Mouse (Mus musculus): ENCODE results near the gene Olfr267. TPM values are rescaled to one million over a fixed set of nuclear protein-coding genes. Genes with fewer than 3 reads are reported as not detected.

Gene Olfr267
- 0.12 TPM in 1 of 2 replicates, not detected in the other for polyA plus RNA-seq (2015; fragmentation: Nextera tagmentation; extraction: Ambion mirVana)

GRCm38 (mm10) chr4:58787616-58788015 lies at the start of gene Olfr267:
Gene Olfr267, minus strand, starts transcription at chr4:58787716.
- no peaks in the 10 kb centered on the region for H3K9me3 ChIP-seq
- H3K4me3 ChIP-seq = no peak within 1 kb of the TSS
- H3K27ac ChIP-seq (replicated peaks) = no peak within 1 kb of the TSS
- no peak within 1 kb of the TSS for H3K4me2 ChIP-seq
- no peak for ATAC-seq (ENCODE audit: low FRiP score, low read depth)
- H3K4me1 ChIP-seq (replicated peaks) = no peaks in the 10 kb centered on the region
- no peaks in the 10 kb centered on the region for H3K36me3 ChIP-seq
- H3K27me3 ChIP-seq = no peaks in the 10 kb centered on the region
- no peak within 1 kb of the TSS for H3K9ac ChIP-seq

GRCm38 (mm10) chr4:58832908-58833307 lies 45.4 kb upstream of the Olfr267 start:
- H3K9me3 ChIP-seq = no peaks in the 10 kb centered on the region
- H3K4me3 ChIP-seq = no peak overlapping the region
- H3K9ac ChIP-seq = no peak overlapping the region
- H3K4me2 ChIP-seq = no peak overlapping the region
- peaks cover 31% of the 10 kb centered on the region for H3K36me3 ChIP-seq
- no peaks in the 10 kb centered on the region for H3K4me1 ChIP-seq (replicated peaks)
- no peak overlapping the region for H3K27ac ChIP-seq (replicated peaks)
- no peaks in the 10 kb centered on the region for H3K27me3 ChIP-seq
- no peak for ATAC-seq (ENCODE audit: low FRiP score, low read depth)
- WGBS = 89% methylated on average over 3 of the region's 3 CpGs

- Histone ChIP-seq H3K9ac (no peak overlapping the region), H3K36me3 (peaks cover 51% of the 10 kb centered on the region), H3K4me1 (replicated peaks) (no peaks in the 10 kb centered on the region), H3K4me3 (no peak overlapping the region), H3K27ac (replicated peaks) (no peak overlapping the region), H3K4me2 (no peak overlapping the region), H3K9me3 (no peaks in the 10 kb centered on the region), H3K27me3 (no peaks in the 10 kb centered on the region)
- 78% methylated on average over 4 of the region's 4 CpGs for WGBS
- ATAC-seq (ENCODE audit: low FRiP score, low read depth) = no peak
Observed at GRCm38 (mm10) chr4:58825921-58826320, 38.4 kb upstream of the Olfr267 start.

- no peaks in the 10 kb centered on the region for H3K9me3 ChIP-seq
- 76% methylated on average over 3 of the region's 3 CpGs for WGBS
- no peaks in the 10 kb centered on the region for H3K36me3 ChIP-seq
- no peak for ATAC-seq (ENCODE audit: low FRiP score, low read depth)
- H3K9ac ChIP-seq = no peak overlapping the region
- H3K27me3 ChIP-seq = no peaks in the 10 kb centered on the region
- H3K27ac ChIP-seq (replicated peaks) = no peak overlapping the region
- H3K4me3 ChIP-seq = no peak overlapping the region
- H3K4me2 ChIP-seq = no peak overlapping the region
- H3K4me1 ChIP-seq (replicated peaks) = no peaks in the 10 kb centered on the region
Observed at GRCm38 (mm10) chr4:58786659-58787058, 857 bp downstream of the Olfr267 start.

- H3K36me3 ChIP-seq = no peaks in the 10 kb centered on the region
- WGBS = 91% methylated on average over 3 of the region's 3 CpGs
- no peak overlapping the region for H3K4me2 ChIP-seq
- H3K27me3 ChIP-seq = no peaks in the 10 kb centered on the region
- H3K27ac ChIP-seq (replicated peaks) = no peak overlapping the region
- H3K4me1 ChIP-seq (replicated peaks) = no peaks in the 10 kb centered on the region
- H3K9ac ChIP-seq = no peak overlapping the region
- H3K4me3 ChIP-seq = no peak overlapping the region
- no peak for ATAC-seq (ENCODE audit: low FRiP score, low read depth)
- no peaks in the 10 kb centered on the region for H3K9me3 ChIP-seq
Observed at GRCm38 (mm10) chr4:58763417-58763816, 24.1 kb downstream of the Olfr267 start.

- Histone ChIP-seq H3K4me1 (replicated peaks) (no peaks in the 10 kb centered on the region), H3K4me2 (no peak overlapping the region), H3K27me3 (no peaks in the 10 kb centered on the region), H3K9ac (no peak overlapping the region), H3K9me3 (no peaks in the 10 kb centered on the region), H3K4me3 (no peak overlapping the region), H3K36me3 (no peaks in the 10 kb centered on the region), H3K27ac (replicated peaks) (no peak overlapping the region)
- 63% methylated on average over 2 of the region's 2 CpGs for WGBS
- ATAC-seq (ENCODE audit: low FRiP score, low read depth) = no peak
Observed at GRCm38 (mm10) chr4:58749510-58749909, 38.0 kb downstream of the Olfr267 start.

- no peaks in the 10 kb centered on the region for H3K4me1 ChIP-seq (replicated peaks)
- no peak for ATAC-seq (ENCODE audit: low FRiP score, low read depth)
- no peaks in the 10 kb centered on the region for H3K9me3 ChIP-seq
- no peak overlapping the region for H3K27ac ChIP-seq (replicated peaks)
- H3K27me3 ChIP-seq = no peaks in the 10 kb centered on the region
- H3K4me2 ChIP-seq = 0 out of 2 replicates have a peak overlapping the region, but pooled peaks have one; percentile 18
- WGBS = 60% methylated on average over 10 of the region's 10 CpGs
- H3K9ac ChIP-seq = no peak overlapping the region
- no peak overlapping the region for H3K4me3 ChIP-seq
- no peaks in the 10 kb centered on the region for H3K36me3 ChIP-seq
Observed at GRCm38 (mm10) chr4:58749101-58749500, 38.4 kb downstream of the Olfr267 start.

- Histone ChIP-seq H3K27me3 (no peaks in the 10 kb centered on the region), H3K4me3 (no peak overlapping the region), H3K36me3 (no peaks in the 10 kb centered on the region), H3K27ac (replicated peaks) (no peak overlapping the region), H3K4me1 (replicated peaks) (no peaks in the 10 kb centered on the region), H3K9ac (no peak overlapping the region), H3K4me2 (no peak overlapping the region), H3K9me3 (no peaks in the 10 kb centered on the region)
- no peak for ATAC-seq (ENCODE audit: low FRiP score, low read depth)
- WGBS = 90% methylated on average over 7 of the region's 7 CpGs
Observed at GRCm38 (mm10) chr4:58745583-58746222, 41.8 kb downstream of the Olfr267 start.

GRCm38 (mm10) chr4:58736867-58737633 lies 50.5 kb downstream of the Olfr267 start:
- no peaks in the 10 kb centered on the region for H3K9me3 ChIP-seq
- ATAC-seq (ENCODE audit: low FRiP score, low read depth) = no peak

More at GRCm38 (mm10) chr4:58736867-58737633, 50.5 kb downstream of the Olfr267 start:
- Histone ChIP-seq H3K36me3 (no peaks in the 10 kb centered on the region), H3K4me1 (replicated peaks) (no peaks in the 10 kb centered on the region), H3K27me3 (no peaks in the 10 kb centered on the region), H3K27ac (replicated peaks) (no peak overlapping the region), H3K9ac (no peak overlapping the region), H3K4me3 (no peak overlapping the region), H3K4me2 (no peak overlapping the region)
- 76% methylated on average over 18 of the region's 18 CpGs for WGBS

Other genes starting within 250 kb of the Olfr267 start
- 20.4 and 23.2 TPM in 2 replicates for gene Lpar1, start 233.8 kb downstream of the Olfr267 start, polyA plus RNA-seq (2015; fragmentation: Nextera tagmentation; extraction: Ambion mirVana)
- 32.0 and 34.7 TPM in 2 replicates for gene Ecpas, start 125.0 kb upstream of the Olfr267 start, polyA plus RNA-seq (2015; fragmentation: Nextera tagmentation; extraction: Ambion mirVana)
- gene Zkscan16, start 155.9 kb upstream of the Olfr267 start, polyA plus RNA-seq (2015; fragmentation: Nextera tagmentation; extraction: Ambion mirVana) = 2.3 and 2.4 TPM in 2 replicates
- gene Ptgr1, start 199.4 kb upstream of the Olfr267 start, polyA plus RNA-seq (2015; fragmentation: Nextera tagmentation; extraction: Ambion mirVana) = 5.2 and 5.7 TPM in 2 replicates
- gene Dnajc25, start 207.3 kb upstream of the Olfr267 start, polyA plus RNA-seq (2015; fragmentation: Nextera tagmentation; extraction: Ambion mirVana) = 7.6 and 8.4 TPM in 2 replicates
- 8.9 and 12.8 TPM in 2 replicates for gene Gm20503, start 215.5 kb upstream of the Olfr267 start, polyA plus RNA-seq (2015; fragmentation: Nextera tagmentation; extraction: Ambion mirVana)
- 167 and 182 TPM in 2 replicates for gene Gng10, start 247.4 kb upstream of the Olfr267 start, polyA plus RNA-seq (2015; fragmentation: Nextera tagmentation; extraction: Ambion mirVana)